8 mouse cellular contexts compared by ENCODE assay signal in genomic region chr17:27796780-27797179, GRCm38 (mm10). TPM values are rescaled to one million over a fixed set of nuclear protein-coding genes. Genes with fewer than 3 reads are reported as not detected.
DNase-seq lines count a peak whose midpoint lies in the region; ATAC-seq and TF ChIP-seq lines count a peak whose summit lies in the region.

No protein-coding gene starts in this region.

- WGBS in stomach, postnatal 0 days, result 26% methylated on average over 6 of the region's 6 CpGs

- no peaks in the 10 kb centered on the region for H3K27me3 ChIP-seq in stomach, postnatal 0 days (ENCODE audit: control insufficient read depth, insufficient read depth, low read length)

- TF ChIP-seq CTCF in left cerebral cortex, adult 2 months (IDR thresholded peaks at IDR 0.05), result no peak
- TF ChIP-seq CTCF in stomach, postnatal 0 days (IDR thresholded peaks at IDR 0.05; ENCODE audit: low read depth), result no peak

- TF ChIP-seq EP300 in stomach, postnatal 0 days (optimal IDR thresholded peaks at IDR 0.05), result no peak

- H3K9ac ChIP-seq in stomach, postnatal 0 days (ENCODE audit: low read length), result 0 out of 2 replicates have a peak overlapping the region, but pooled peaks have one; percentile 24

- peaks cover 11% of the 10 kb centered on the region for H3K4me1 ChIP-seq in stomach, postnatal 0 days (replicated peaks; ENCODE audit: control insufficient read depth, insufficient read depth)

- H3K4me2 ChIP-seq in stomach, postnatal 0 days (replicated peaks; ENCODE audit: low read depth), result peak overlapping the region; percentile 42

- intact Hi-C loops in left cerebral cortex, postnatal 14 days (cut with DNase I), result no loop called here
- intact Hi-C loops in left cerebral cortex, adult 2 months (cut with DNase I), result no loop called here
- intact Hi-C loops in heart, postnatal 14 days (cut with DNase I), result no loop called here

- H3K9me3 ChIP-seq in stomach, postnatal 0 days (ENCODE audit: control insufficient read depth, low read length), result no peaks in the 10 kb centered on the region

- no peak overlapping the region for H3K27ac ChIP-seq in left cerebral cortex, adult 2 months
- H3K27ac ChIP-seq in stomach, postnatal 0 days (replicated peaks), result peak overlapping the region; percentile 86

- no peak overlapping the region for H3K4me3 ChIP-seq in left cerebral cortex, adult 2 months
- peak overlapping the region; percentile 6; the same call in 1 of the 2 replicates for H3K4me3 ChIP-seq in stomach, postnatal 0 days (ENCODE audit: low read depth, low read length)

- DNase-seq in left cerebral cortex, postnatal 14 days (ENCODE audit: low spot score in 2 of 2), result peak; percentile 34 to 61
- no peak for DNase-seq in left cerebral cortex, adult 2 months (ENCODE audit: extremely low spot score in 1 of 2, low spot score in 2 of 2)
- peak; percentile 75 for DNase-seq in fat pad, adult 2 months (ENCODE audit: extremely low read depth, low read depth, low spot score)
- DNase-seq in heart, postnatal 14 days, result peak; percentile 62 to 66
- DNase-seq in layer of hippocampus, postnatal 10 days (ENCODE audit: low spot score in 2 of 2), result peak; percentile 46 to 61
- peak; percentile 90 for DNase-seq in stomach, postnatal 0 days (ENCODE audit: low spot score)

- 0 out of 2 replicates have a peak, but pooled peaks cover 3% of the 10 kb centered on the region for H3K36me3 ChIP-seq in stomach, postnatal 0 days (ENCODE audit: control insufficient read depth, insufficient read depth, low read length)

- ATAC-seq in megakaryocyte-erythroid progenitor cell, adult 5-6 weeks (replicated peaks; ENCODE audit: low FRiP score, low TSS enrichment, poor library complexity, severe bottlenecking), result peak; percentile 46
- peak; percentile 88 for ATAC-seq in stomach, postnatal 0 days (ENCODE audit: low FRiP score, low TSS enrichment)
- ATAC-seq in activated CD4-positive, CD25-positive, alpha-beta regulatory T cell, adult 4 months, result no peak

RNA-seq across cellular contexts. Expression of gene D17Wsu92e, which starts 23.7 kb away (rescaled TPM):
- 100 to 1,000 TPM; 136 to 137 TPM for total RNA-seq in left cerebral cortex, postnatal 14 days (2021)
- 100 to 1,000 TPM; 219 to 228 TPM for total RNA-seq in left cerebral cortex, adult 2 months (2021)
- 100 to 1,000 TPM; 114 to 117 TPM for total RNA-seq in heart, postnatal 14 days (2021)
- total RNA-seq in layer of hippocampus, postnatal 10 days (2021), result 100 to 1,000 TPM in 1 of 2 experiments, 10 to 100 TPM in 1; 99.8 to 105 TPM
- 66.2 and 76.6 TPM in 2 replicates for total RNA-seq in megakaryocyte-erythroid progenitor cell, adult 5-6 weeks (2014; fragmentation: Nextera tagmentation)
- total RNA-seq in megakaryocyte-erythroid progenitor cell, adult 5-6 weeks (2017), result 90.1 and 90.5 TPM in 2 replicates
- 23.3 and 25.4 TPM in 2 replicates for polyA plus RNA-seq in stomach, postnatal 0 days (2015; fragmentation: Nextera tagmentation; extraction: Ambion mirVana)
- 10 to 100 TPM; 14.1 to 15.2 TPM for polyA plus RNA-seq in activated CD4-positive, CD25-positive, alpha-beta regulatory T cell, adult 4 months (2017; shearing (Covaris generic))

RNA-seq across cellular contexts. Expression of gene Snrpc, which starts 41.2 kb away (rescaled TPM):
- total RNA-seq in left cerebral cortex, postnatal 14 days (2021), result 10 to 100 TPM; 66.0 to 71.1 TPM
- 10 to 100 TPM; 43.4 to 49.8 TPM for total RNA-seq in left cerebral cortex, adult 2 months (2021)
- 10 to 100 TPM; 61.8 to 70.0 TPM for total RNA-seq in heart, postnatal 14 days (2021)
- total RNA-seq in layer of hippocampus, postnatal 10 days (2021), result 10 to 100 TPM; 77.2 to 83.4 TPM
- total RNA-seq in megakaryocyte-erythroid progenitor cell, adult 5-6 weeks (2014; fragmentation: Nextera tagmentation), result 160 and 260 TPM in 2 replicates
- 123 and 157 TPM in 2 replicates for total RNA-seq in megakaryocyte-erythroid progenitor cell, adult 5-6 weeks (2017)
- 163 and 179 TPM in 2 replicates for polyA plus RNA-seq in stomach, postnatal 0 days (2015; fragmentation: Nextera tagmentation; extraction: Ambion mirVana)
- 100 to 1,000 TPM; 108 to 126 TPM for polyA plus RNA-seq in activated CD4-positive, CD25-positive, alpha-beta regulatory T cell, adult 4 months (2017; shearing (Covaris generic))

RNA-seq across cellular contexts. Expression of gene Uhrf1bp1, which starts 59.5 kb away (rescaled TPM):
- 10 to 100 TPM; 18.7 to 20.5 TPM for total RNA-seq in left cerebral cortex, postnatal 14 days (2021)
- 10 to 100 TPM; 20.3 to 20.8 TPM for total RNA-seq in left cerebral cortex, adult 2 months (2021)
- total RNA-seq in heart, postnatal 14 days (2021), result 10 to 100 TPM; 14.3 to 18.7 TPM
- total RNA-seq in layer of hippocampus, postnatal 10 days (2021), result 10 to 100 TPM; 19.5 to 22.7 TPM
- total RNA-seq in megakaryocyte-erythroid progenitor cell, adult 5-6 weeks (2014; fragmentation: Nextera tagmentation), result 28.6 and 28.8 TPM in 2 replicates
- total RNA-seq in megakaryocyte-erythroid progenitor cell, adult 5-6 weeks (2017), result 14.1 and 15.1 TPM in 2 replicates
- polyA plus RNA-seq in stomach, postnatal 0 days (2015; fragmentation: Nextera tagmentation; extraction: Ambion mirVana), result 1.3 and 1.4 TPM in 2 replicates
- polyA plus RNA-seq in activated CD4-positive, CD25-positive, alpha-beta regulatory T cell, adult 4 months (2017; shearing (Covaris generic)), result 1 to 10 TPM in 1 of 2 experiments, under 1 TPM in 1; 0.93 to 1.4 TPM

Comparison
In these comparisons a context has a peak if more than half of its experiments do, and no peak if none do; other contexts are left out.
1. DNase-seq: peak in left cerebral cortex, postnatal 14 days (2 of 2), fat pad, adult 2 months (single experiment), heart, postnatal 14 days (2 of 2), layer of hippocampus, postnatal 10 days (2 of 2) and stomach, postnatal 0 days (single experiment); none in left cerebral cortex, adult 2 months (0 of 2).